Mouse (Mus musculus): ENCODE results near the gene Kcna4.

- TF ChIP-seq CTCF (IDR thresholded peaks at IDR 0.05; ENCODE audit: extremely low read depth, insufficient read length, insufficient replicate concordance, low read depth, low read length) (no peak), POLR2A (IDR thresholded peaks at IDR 0.05; ENCODE audit: low read depth, low read length) (no peak)
Measured at GRCm38 (mm10) chr2:107266251-107266650, 24.2 kb upstream of the Kcna4 start.

Measured in small intestine, adult 2 months (tissue).